Mouse (Mus musculus) thymus, adult 2 months (tissue): ENCODE measurements around the gene Zscan2. TPM values are rescaled to one million over a fixed set of nuclear protein-coding genes. Genes with fewer than 3 reads are reported as not detected.

ENCODE experiments used
- DNase-seq: peaks from one replicate; pipeline ENCODE4 v3.0.0; 2021
- H3K27ac ChIP-seq: fragments of 200-500 bp; 2 replicates; pipeline ENCODE4 v1.5.1; 2012; ENCODE audit warnings: low read length, control low read depth; ENCODE audit not compliant: control insufficient read depth, insufficient read depth
- H3K27me3 ChIP-seq: fragments of 200-500 bp; 2 replicates; pipeline ENCODE4 v1.6.1; 2012; ENCODE audit warnings: mild to moderate bottlenecking, low read length, moderate library complexity, mixed read lengths; ENCODE audit not compliant: control insufficient read depth, insufficient read depth
- H3K36me3 ChIP-seq: fragments of 200-500 bp; 2 replicates; pipeline ENCODE4 v1.6.1; 2012; ENCODE audit warnings: mild to moderate bottlenecking, low read length, moderate library complexity; ENCODE audit not compliant: control insufficient read depth, insufficient read depth
- H3K4me1 ChIP-seq: fragments of 200-500 bp; replicated peaks from 2 replicates; pipeline ENCODE4 v1.6.1; 2012; ENCODE audit warnings: low read length; ENCODE audit not compliant: control insufficient read depth, insufficient read depth
- H3K4me3 ChIP-seq: fragments of 200-500 bp; 2 replicates; pipeline ENCODE4 v1.5.1; 2012; ENCODE audit warnings: mild to moderate bottlenecking, low read length, control low read depth, moderate library complexity; ENCODE audit not compliant: control insufficient read depth, insufficient read depth
- CTCF ChIP-seq: fragments of 200-500 bp; IDR thresholded peaks from 2 replicates; pipeline ENCODE4 v1.5.1; 2012; ENCODE audit warnings: mild to moderate bottlenecking, control low read depth, low read length, moderate library complexity, borderline replicate concordance; ENCODE audit not compliant: control insufficient read depth, poor library complexity, insufficient read depth; ENCODE audit errors: extremely low read depth
- POLR2A ChIP-seq: fragments of 200-500 bp; IDR thresholded peaks from 2 replicates; pipeline ENCODE4 v1.6.1; 2012; ENCODE audit warnings: mild to moderate bottlenecking, low read length, control low read depth, moderate library complexity; ENCODE audit not compliant: control insufficient read depth, poor library complexity, insufficient read depth; ENCODE audit errors: extremely low read depth
- WGBS: fragments of 180-500 bp; shearing (Covaris S2); methylation state at CpG from one replicate; pipeline ENCODE4 v1.1.7; 2018; 5-methylcytosine and 5-hydroxymethylcytosine counted together
- polyA plus RNA-seq: library from polyadenylated mRNA; depleted of rRNA; stranded (reverse); fragments of >200 nt; gene quantifications from 2 replicates; pipeline ENCODE4 v1.2.3, GENCODE M21; 2012

Zscan2 gene
- polyA plus RNA-seq, 1 experiment: 26.2 TPM

GRCm38 (mm10) chr7:80894196-80894595 lies 33.5 kb downstream of the Zscan2 start:
- no peak overlapping the region for H3K4me3 ChIP-seq
- H3K27me3 ChIP-seq: no peaks in the 10 kb centered on the region
- TF ChIP-seq POLR2A (no peak), CTCF (no peak)
- DNase-seq: no peak
- WGBS: 94% methylated on average over 7 of the region's 7 CpGs
- H3K4me1 ChIP-seq: peaks cover 10% of the 10 kb centered on the region
- H3K36me3 ChIP-seq: peaks cover 28% of the 10 kb centered on the region
- no peak overlapping the region for H3K27ac ChIP-seq

- TF ChIP-seq CTCF (no peak), POLR2A (no peak)
Observed at GRCm38 (mm10) chr7:80894815-80895519, 34.2 kb downstream of the Zscan2 start.

GRCm38 (mm10) chr7:80897134-80897533 lies 36.4 kb downstream of the Zscan2 start:
- H3K27ac ChIP-seq: no peak overlapping the region
- H3K4me3 ChIP-seq: no peak overlapping the region
- peaks cover 19% of the 10 kb centered on the region for H3K36me3 ChIP-seq
- H3K27me3 ChIP-seq: no peaks in the 10 kb centered on the region
- DNase-seq: no peak
- H3K4me1 ChIP-seq: peaks cover 9% of the 10 kb centered on the region
- WGBS: 88% methylated on average over 7 of the region's 7 CpGs
- no peak for TF ChIP-seq CTCF
- no peak for TF ChIP-seq POLR2A

More at GRCm38 (mm10) chr7:80894815-80895519, 34.2 kb downstream of the Zscan2 start:
- H3K27me3 ChIP-seq: no peaks in the 10 kb centered on the region
- H3K36me3 ChIP-seq: peaks cover 28% of the 10 kb centered on the region
- DNase-seq: no peak
- 98% methylated on average over 14 of the region's 14 CpGs for WGBS
- no peak overlapping the region for H3K4me3 ChIP-seq
- H3K4me1 ChIP-seq: peaks cover 5% of the 10 kb centered on the region
- H3K27ac ChIP-seq: no peak overlapping the region

GRCm38 (mm10) chr7:80897721-80898120 lies 37.0 kb downstream of the Zscan2 start:
- peaks cover 13% of the 10 kb centered on the region; the same call in 1 of the 2 replicates for H3K36me3 ChIP-seq
- DNase-seq: no peak
- H3K4me1 ChIP-seq: peaks cover 9% of the 10 kb centered on the region
- no peaks in the 10 kb centered on the region for H3K27me3 ChIP-seq
- no peak overlapping the region for H3K4me3 ChIP-seq
- WGBS: 91% methylated on average over 4 of the region's 4 CpGs
- H3K27ac ChIP-seq: no peak overlapping the region
- TF ChIP-seq POLR2A (no peak), CTCF (no peak)

- Histone ChIP-seq H3K4me1 (peaks cover 22% of the 10 kb centered on the region), H3K36me3 (no peaks in the 10 kb centered on the region), H3K27me3 (no peaks in the 10 kb centered on the region; the same call in 1 of the 2 replicates), H3K27ac (peak within 1 kb of the TSS; percentile 79), H3K4me3 (peak within 1 kb of the TSS; percentile 87)
- TF ChIP-seq POLR2A (peak; percentile 94), CTCF (peak; percentile 52; the same call in 1 of the 2 replicates)
- under 1% methylated on average over 36 of the region's 36 CpGs for WGBS
- peak; percentile 92 for DNase-seq
Observed at GRCm38 (mm10) chr7:80900944-80901501, 40.3 kb downstream of the Zscan2 start, which contains the start of gene Wdr73. Gene Wdr73 (minus strand): TSS chr7:80901269.

GRCm38 (mm10) chr7:80901541-80902274 lies 41.0 kb downstream of the Zscan2 start:
- WGBS: 23% methylated on average over 15 of the region's 15 CpGs
- Histone ChIP-seq H3K4me3 (peak overlapping the region; percentile 20; the same call in 1 of the 2 replicates), H3K4me1 (peaks cover 22% of the 10 kb centered on the region), H3K27ac (peak overlapping the region; percentile 79), H3K27me3 (no peaks in the 10 kb centered on the region; the same call in 1 of the 2 replicates), H3K36me3 (no peaks in the 10 kb centered on the region)
- no peak for DNase-seq
- TF ChIP-seq CTCF: no peak
